Mouse (Mus musculus) G1E (cell line): ENCODE measurements at regions not wholly inside any gene's neighbourhood (a gene's known extent, or its start where the extent isn't known, plus 50 kb on each side); places are given as distances from the start of the nearest gene placed in this dataset.

Source experiments
- CTCF ChIP-seq: IDR thresholded peaks from 2 replicates; pipeline ENCODE4 v1.5.1; 2012; ENCODE audit warnings: low read depth, low read length, inconsistent platforms, mixed read lengths
- GATA1 ChIP-seq: IDR thresholded peaks from 2 replicates; pipeline ENCODE4 v1.6.1; 2012; ENCODE audit warnings: borderline replicate concordance, low read length, inconsistent platforms, mixed read lengths
- POLR2AphosphoS5 ChIP-seq: IDR thresholded peaks from 2 replicates; pipeline ENCODE4 v1.6.1; 2012; ENCODE audit warnings: low read depth, low read length, inconsistent platforms; ENCODE audit not compliant: insufficient replicate concordance

DNA sequence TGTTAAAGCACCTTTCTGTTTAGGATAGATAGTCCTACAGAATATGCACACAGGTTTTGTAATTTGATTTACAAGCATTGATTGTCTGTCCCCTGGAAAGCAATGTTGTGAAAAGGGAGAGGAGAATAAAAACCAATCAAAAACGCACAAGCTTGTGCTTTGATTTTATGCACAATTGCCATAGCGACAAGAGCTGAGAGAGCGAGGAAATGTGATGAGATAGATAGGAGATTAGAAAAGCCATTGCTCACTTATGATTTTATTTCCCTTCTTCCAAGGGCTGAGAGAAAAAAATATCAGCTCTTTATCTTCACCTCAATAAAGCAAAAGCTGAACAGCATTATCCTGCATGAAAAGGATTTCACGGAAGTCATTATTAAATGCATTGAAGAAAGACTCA is 133.0 kb upstream of the Nrxn1 start:
- no peak for TF ChIP-seq CTCF
- TF ChIP-seq GATA1 = no peak
- no peak for TF ChIP-seq POLR2AphosphoS5
